Mouse (Mus musculus) intestine, embryonic 14.5 days (tissue): ENCODE measurements around the gene Baiap2. TPM values are rescaled to one million over a fixed set of nuclear protein-coding genes. Genes with fewer than 3 reads are reported as not detected.
A peak's percentile ranks its signal among the peaks of the same experiment; 100 is the strongest.

Source experiments
- ATAC-seq: fragments of 200-750 bp; cut with Nextera tagmentation; replicated peaks from 2 replicates; pipeline ENCODE4 v1.8.0; 2017; ENCODE audit warnings: low read depth, moderate number of reproducible peaks, moderate TSS enrichment, moderate library complexity; ENCODE audit not compliant: low FRiP score, low TSS enrichment
- DNase-seq: peaks from one replicate; pipeline ENCODE4 v3.0.0-alpha.2; 2018; ENCODE audit warnings: low spot score
- H3K27ac ChIP-seq: fragments of 300-500 bp; sonication (generic); 2 replicates; pipeline ENCODE4 v1.5.1; 2014; ENCODE audit warnings: low read depth, mild to moderate bottlenecking, control low read depth
- H3K27me3 ChIP-seq: fragments of 300-500 bp; sonication (generic); replicated peaks from 2 replicates; pipeline ENCODE4 v1.6.1; 2014; ENCODE audit warnings: low read length, control low read depth; ENCODE audit not compliant: control insufficient read depth, insufficient read depth
- H3K36me3 ChIP-seq: fragments of 300-500 bp; sonication (generic); 2 replicates; pipeline ENCODE4 v1.6.1; 2014; ENCODE audit warnings: low read length, control low read depth; ENCODE audit not compliant: control insufficient read depth, insufficient read depth
- H3K4me1 ChIP-seq: fragments of 300-500 bp; sonication (generic); replicated peaks from 2 replicates; pipeline ENCODE4 v1.6.1; 2014; ENCODE audit warnings: low read length, control low read depth, mixed read lengths; ENCODE audit not compliant: control insufficient read depth, insufficient read depth
- H3K4me2 ChIP-seq: fragments of 300-500 bp; sonication (generic); 2 replicates; pipeline ENCODE4 v1.6.1; 2014; ENCODE audit warnings: low read length
- H3K4me3 ChIP-seq: fragments of 300-500 bp; sonication (generic); 2 replicates; pipeline ENCODE4 v1.5.1; 2014; ENCODE audit warnings: low read depth, low read length, control low read depth, mixed read lengths
- H3K9ac ChIP-seq: fragments of 300-500 bp; sonication (generic); 2 replicates; pipeline ENCODE4 v1.6.1; 2014; ENCODE audit warnings: mild to moderate bottlenecking, low read length
- H3K9me3 ChIP-seq: fragments of 300-500 bp; sonication (generic); 2 replicates; pipeline ENCODE4 v1.6.1; 2016; ENCODE audit warnings: low read length, control low read depth; ENCODE audit not compliant: control insufficient read depth
- WGBS: fragments of 180-500 bp; shearing (Covaris S2); extraction: QIAGEN DNeasy Blood & Tissue Kit; methylation state at CpG from one replicate; pipeline ENCODE4 v1.1.7; 2014; 5-methylcytosine and 5-hydroxymethylcytosine counted together
- polyA plus RNA-seq: library from polyadenylated mRNA; unstranded; fragments of >200 nt; fragmentation: Nextera tagmentation; extraction: Ambion mirVana; gene quantifications from 2 replicates; pipeline ENCODE4 v1.2.1, GENCODE M21; 2014

The Baiap2 gene
- polyA plus RNA-seq, 1 experiment from 2014 or later, result 15.2 TPM

DNA sequence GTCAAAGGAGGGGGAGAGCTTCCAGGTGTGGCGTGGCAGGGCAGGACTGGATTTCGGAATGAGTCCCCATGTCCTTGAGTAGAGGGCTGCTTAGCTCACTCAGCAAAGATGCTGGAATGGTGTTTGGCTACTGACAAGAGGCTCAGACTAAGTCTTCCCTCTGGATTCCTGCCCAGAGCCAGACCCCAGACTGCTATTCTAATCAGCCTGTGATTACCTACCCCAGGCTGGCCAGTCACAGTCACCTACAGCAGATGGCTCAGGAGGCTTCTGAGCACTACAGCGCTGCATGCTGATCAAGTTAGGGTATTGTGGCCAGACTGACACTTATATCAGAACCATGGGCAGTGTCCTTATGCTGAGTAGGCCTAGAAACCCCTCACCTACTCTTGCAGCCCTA is 39.7 kb downstream of the Baiap2 start:
- no peak overlapping the region for H3K27ac ChIP-seq
- H3K36me3 ChIP-seq, result 0 out of 2 replicates have a peak, but pooled peaks cover 17% of the 10 kb centered on the region
- H3K4me3 ChIP-seq, result no peak overlapping the region
- H3K27me3 ChIP-seq, result no peaks in the 10 kb centered on the region
- H3K9me3 ChIP-seq, result no peaks in the 10 kb centered on the region
- DNase-seq (no peak), ATAC-seq (no peak)
- H3K4me1 ChIP-seq, result no peaks in the 10 kb centered on the region
- 94% methylated on average over 3 of the region's 3 CpGs for WGBS
- H3K9ac ChIP-seq, result no peak overlapping the region
- no peak overlapping the region for H3K4me2 ChIP-seq

DNA sequence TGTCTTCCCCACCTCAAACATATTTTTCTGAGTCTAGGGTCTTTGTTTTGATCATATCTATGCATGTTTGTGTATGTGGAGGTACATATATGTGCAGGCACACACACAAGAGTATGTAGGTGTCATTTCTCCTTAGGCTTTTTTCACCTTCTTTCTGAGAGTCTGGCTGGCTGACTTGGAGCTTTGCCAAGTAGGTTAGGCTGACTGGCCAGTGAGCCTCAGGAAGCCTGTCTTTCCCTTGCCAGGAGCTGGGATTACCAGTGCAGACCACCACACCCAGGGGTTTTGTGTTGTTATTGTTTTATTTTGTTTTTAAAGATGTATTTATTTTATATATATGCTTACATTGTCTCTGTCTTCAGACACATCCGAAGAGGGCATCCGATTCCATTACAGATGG is 40.6 kb downstream of the Baiap2 start:
- 91% methylated on average over 2 of the region's 2 CpGs for WGBS
- 0 out of 2 replicates have a peak, but pooled peaks cover 17% of the 10 kb centered on the region for H3K36me3 ChIP-seq

DNA sequence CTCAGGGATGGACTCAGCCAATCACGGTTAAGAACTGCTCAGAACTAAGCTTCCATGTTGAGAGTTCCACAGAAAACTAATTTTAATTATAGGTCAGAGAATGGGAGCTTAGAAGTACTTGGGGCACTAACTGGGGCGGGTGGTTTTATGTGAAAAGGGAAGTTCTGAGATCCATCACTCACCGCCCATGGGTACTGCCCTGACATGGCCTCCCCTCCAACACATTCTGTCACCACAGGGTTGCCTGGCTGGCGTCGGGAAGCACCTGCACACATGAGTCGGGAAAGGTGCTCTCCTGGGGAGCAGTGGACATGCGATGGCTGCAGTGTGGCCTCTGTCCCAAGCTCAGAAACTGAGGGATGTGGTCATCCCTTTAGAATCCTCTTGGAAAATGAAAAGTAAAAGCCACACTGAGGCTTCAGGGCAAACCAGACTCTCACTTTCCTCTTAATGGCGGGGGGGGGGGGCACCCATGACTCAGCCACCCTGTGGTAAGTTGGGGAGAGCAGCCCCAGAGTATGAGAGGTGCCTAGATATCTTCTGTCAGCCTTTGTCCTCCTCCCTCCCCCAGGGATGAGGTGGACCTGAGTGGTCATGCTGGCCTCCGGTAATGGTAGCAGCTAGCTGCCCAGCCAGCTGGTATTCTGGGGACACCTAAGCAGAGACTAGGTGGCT is 44.3 kb downstream of the Baiap2 start:
- H3K36me3 ChIP-seq, result 0 out of 2 replicates have a peak, but pooled peaks cover 10% of the 10 kb centered on the region
- H3K27me3 ChIP-seq, result no peaks in the 10 kb centered on the region
- H3K9ac ChIP-seq, result no peak overlapping the region
- H3K4me1 ChIP-seq, result peaks cover 26% of the 10 kb centered on the region
- no peak overlapping the region for H3K4me2 ChIP-seq
- WGBS, result 88% methylated on average over 9 of the region's 9 CpGs
- ATAC-seq (no peak), DNase-seq (no peak)
- no peaks in the 10 kb centered on the region for H3K9me3 ChIP-seq
- no peak overlapping the region for H3K27ac ChIP-seq
- no peak overlapping the region for H3K4me3 ChIP-seq

More for the DNA sequence above, 40.6 kb downstream of the Baiap2 start:
- H3K4me1 ChIP-seq, result no peaks in the 10 kb centered on the region
- DNase-seq (no peak), ATAC-seq (no peak)
- H3K9me3 ChIP-seq, result no peaks in the 10 kb centered on the region
- H3K9ac ChIP-seq, result no peak overlapping the region
- no peak overlapping the region for H3K27ac ChIP-seq
- no peak overlapping the region for H3K4me3 ChIP-seq
- H3K27me3 ChIP-seq, result no peaks in the 10 kb centered on the region
- no peak overlapping the region for H3K4me2 ChIP-seq

DNA sequence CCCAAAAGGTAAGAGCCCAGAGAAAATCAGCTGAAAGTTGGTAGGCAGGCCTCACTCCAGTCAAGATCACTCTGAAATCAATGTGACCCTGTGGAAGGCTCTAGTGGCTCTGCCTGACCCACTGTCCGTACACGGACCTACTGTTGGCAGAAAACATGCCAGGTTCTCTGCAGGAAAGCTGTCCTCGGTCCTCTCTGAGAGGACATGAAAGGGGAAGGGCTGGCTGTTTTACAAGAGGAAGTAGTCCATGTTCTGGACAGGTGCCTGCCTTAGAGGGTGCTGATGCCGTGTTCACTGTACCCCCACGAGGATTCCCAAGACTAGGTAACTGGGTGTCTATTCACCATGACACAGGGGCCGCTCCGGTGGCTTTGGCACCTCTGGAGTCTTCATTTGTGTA is 45.3 kb downstream of the Baiap2 start:
- H3K4me1 ChIP-seq, result peaks cover 26% of the 10 kb centered on the region
- WGBS, result 89% methylated on average over 7 of the region's 7 CpGs
- ATAC-seq (no peak), DNase-seq (no peak)
- no peak overlapping the region for H3K9ac ChIP-seq
- no peak overlapping the region for H3K27ac ChIP-seq
- 0 out of 2 replicates have a peak, but pooled peaks cover 3% of the 10 kb centered on the region for H3K36me3 ChIP-seq
- H3K4me3 ChIP-seq, result no peak overlapping the region
- no peaks in the 10 kb centered on the region for H3K27me3 ChIP-seq
- H3K9me3 ChIP-seq, result no peaks in the 10 kb centered on the region
- no peak overlapping the region for H3K4me2 ChIP-seq

DNA sequence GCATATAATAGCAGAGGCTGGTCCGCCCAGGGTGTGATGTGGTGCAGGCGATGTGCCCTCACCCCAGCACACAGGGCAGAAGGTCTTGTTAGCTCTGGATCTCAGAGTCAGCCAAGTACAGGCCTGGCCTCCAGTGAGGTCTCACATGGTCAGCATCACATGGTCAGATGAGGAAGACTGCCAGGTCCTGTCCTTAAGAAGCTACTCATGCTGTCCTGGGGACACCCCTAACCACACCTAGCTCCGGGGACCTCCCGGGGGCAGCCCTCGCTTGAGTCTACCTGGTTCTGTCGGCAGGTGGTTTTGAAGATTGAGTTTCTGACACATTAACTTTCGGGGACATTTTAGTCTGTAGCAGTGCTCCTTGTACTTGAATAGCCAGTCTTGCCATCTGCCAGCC is 45.8 kb downstream of the Baiap2 start:
- 93% methylated on average over 7 of the region's 7 CpGs for WGBS
- Histone ChIP-seq H3K27ac (peak overlapping the region; percentile 51; the same call in 1 of the 2 replicates), H3K27me3 (no peaks in the 10 kb centered on the region), H3K9ac (no peak overlapping the region), H3K4me3 (no peak overlapping the region), H3K9me3 (no peaks in the 10 kb centered on the region), H3K36me3 (peaks cover 5% of the 10 kb centered on the region; the same call in 1 of the 2 replicates), H3K4me1 (peaks cover 26% of the 10 kb centered on the region), H3K4me2 (no peak overlapping the region)
- DNase-seq (no peak), ATAC-seq (no peak)

DNA sequence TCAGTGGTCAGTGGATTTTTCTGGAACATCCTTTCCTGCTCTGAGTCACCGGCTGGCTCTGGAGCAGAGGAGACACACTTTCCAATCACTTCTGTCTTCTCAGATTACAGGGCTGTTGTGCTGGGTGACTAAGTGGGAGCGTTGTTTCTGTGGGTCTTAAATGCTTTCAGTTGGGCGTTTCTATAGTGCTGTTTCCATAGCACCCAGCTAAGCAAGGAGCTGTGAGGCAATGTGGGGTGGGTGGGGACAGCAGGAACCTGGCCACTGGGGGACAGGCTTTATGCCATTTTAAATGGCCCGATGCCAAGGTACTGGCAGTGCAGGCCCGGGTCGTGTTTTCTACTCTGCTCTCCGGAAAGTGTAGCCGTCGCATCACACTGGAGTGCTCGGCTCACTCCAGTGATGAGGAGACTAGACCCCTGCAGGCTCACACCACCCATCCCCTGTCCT is 46.6 kb downstream of the Baiap2 start:
- Histone ChIP-seq H3K9me3 (no peaks in the 10 kb centered on the region), H3K27me3 (no peaks in the 10 kb centered on the region), H3K4me3 (no peak overlapping the region), H3K4me1 (peaks cover 26% of the 10 kb centered on the region), H3K4me2 (no peak overlapping the region), H3K9ac (no peak overlapping the region), H3K36me3 (peaks cover 8% of the 10 kb centered on the region), H3K27ac (peak overlapping the region; percentile 51)
- 37% methylated on average over 10 of the region's 10 CpGs for WGBS
- DNase-seq (peak; percentile 55), ATAC-seq (0 out of 2 replicates have a peak, but pooled peaks have one; percentile 16)

DNA sequence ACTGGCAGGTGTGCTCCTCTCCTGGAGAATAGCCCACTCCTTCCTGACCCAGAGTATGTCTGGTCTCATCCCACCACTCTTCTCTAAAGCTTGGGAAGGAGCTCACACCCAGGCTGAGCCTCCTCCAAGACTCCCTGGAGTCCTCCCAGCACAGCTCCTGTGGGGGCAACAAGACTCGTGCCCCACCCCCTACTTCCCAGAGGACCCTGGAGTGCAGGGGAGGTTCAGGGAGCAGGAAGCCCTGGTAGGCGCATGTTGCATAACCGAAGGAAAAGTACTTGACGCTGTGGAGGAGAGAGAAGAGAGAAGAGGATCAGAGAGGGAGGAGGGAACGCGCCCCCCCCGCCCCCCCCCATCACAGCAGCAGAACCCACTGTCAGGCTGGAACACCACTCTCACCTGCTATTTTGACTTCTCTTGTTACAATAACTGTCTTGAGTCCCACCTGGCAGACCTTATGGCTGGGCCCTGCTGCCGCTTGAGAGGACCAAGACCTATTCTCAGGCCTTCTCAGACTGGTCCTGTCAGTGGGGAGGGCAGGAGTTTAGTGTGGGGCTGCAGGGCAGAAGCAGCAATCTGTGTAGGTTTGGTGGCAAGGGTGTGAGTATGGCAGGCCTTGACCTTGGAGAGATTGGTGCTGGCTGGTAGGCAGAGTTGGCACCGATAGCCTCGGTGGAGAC is 48.2 kb downstream of the Baiap2 start:
- DNase-seq (peak; percentile 55), ATAC-seq (no peak; the same call in none of the 2 replicates)
- Histone ChIP-seq H3K9me3 (no peaks in the 10 kb centered on the region), H3K9ac (no peak overlapping the region), H3K36me3 (peaks cover 18% of the 10 kb centered on the region), H3K4me2 (no peak overlapping the region; the same call in 1 of the 2 replicates), H3K4me3 (no peak overlapping the region), H3K27me3 (no peaks in the 10 kb centered on the region), H3K27ac (peak overlapping the region; percentile 19; the same call in 1 of the 2 replicates), H3K4me1 (peaks cover 26% of the 10 kb centered on the region)
- WGBS, result 37% methylated on average over 10 of the region's 10 CpGs

DNA sequence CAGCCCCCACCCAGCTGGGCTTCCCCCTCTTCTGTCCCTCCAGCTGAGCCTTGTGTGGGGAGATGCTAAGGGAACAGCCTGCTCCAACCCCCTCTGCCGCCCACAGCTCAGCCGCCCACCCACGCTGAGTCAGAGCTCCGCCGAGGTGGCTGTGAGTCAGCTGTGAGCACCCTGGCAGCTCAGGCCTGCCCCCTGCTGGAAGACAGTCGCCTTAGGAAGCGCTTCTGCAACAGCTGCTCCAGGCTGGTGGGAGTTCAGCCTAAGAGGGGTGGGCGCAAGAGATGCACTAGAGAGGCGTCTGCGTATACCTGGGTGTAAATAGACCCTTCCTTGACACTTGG is 48.7 kb downstream of the Baiap2 start:
- Histone ChIP-seq H3K36me3 (peaks cover 18% of the 10 kb centered on the region), H3K9ac (no peak overlapping the region), H3K9me3 (no peaks in the 10 kb centered on the region), H3K27me3 (no peaks in the 10 kb centered on the region), H3K4me2 (no peak overlapping the region; the same call in 1 of the 2 replicates), H3K27ac (peak overlapping the region; percentile 19; the same call in 1 of the 2 replicates), H3K4me1 (peaks cover 26% of the 10 kb centered on the region), H3K4me3 (no peak overlapping the region)
- DNase-seq, result peak; percentile 97
- 8% methylated on average over 10 of the region's 10 CpGs for WGBS
- peak; percentile 68 for ATAC-seq
